Mouse (Mus musculus): ENCODE data around the gene Dnaja3.

GRCm38 (mm10) chr16:4754045-4754444 lies 114.3 kb downstream of the Dnaja3 start:
- no peak for TF ChIP-seq CTCF (IDR thresholded peaks at IDR 0.05; ENCODE audit: low read depth, low read length)
- TF ChIP-seq POLR2A (IDR thresholded peaks at IDR 0.05; ENCODE audit: borderline replicate concordance, low read depth, low read length), result no peak
